Mouse (Mus musculus) kidney, adult 8-10 months (tissue): ENCODE results near the gene Gria1.

ENCODE experiments used
- DNase-seq, 2 experiments: peaks; one replicate each; pipeline ENCODE4 v3.0.0; 2022

Gria1 gene

GRCm38 (mm10) chr11:57070196-57070901 lies 59.2 kb downstream of the Gria1 start:
- no peak for DNase-seq

GRCm38 (mm10) chr11:57072171-57072570 lies 61.0 kb downstream of the Gria1 start:
- no peak for DNase-seq

- DNase-seq = no peak
Measured at GRCm38 (mm10) chr11:57079423-57079822, 68.2 kb downstream of the Gria1 start.

GRCm38 (mm10) chr11:57089527-57089926 lies 78.3 kb downstream of the Gria1 start:
- DNase-seq = no peak

- DNase-seq = no peak
Measured at GRCm38 (mm10) chr11:57090705-57091104, 79.5 kb downstream of the Gria1 start.

- DNase-seq = no peak
Measured at GRCm38 (mm10) chr11:57091276-57091914, 80.2 kb downstream of the Gria1 start.

GRCm38 (mm10) chr11:57100491-57100890 lies 89.3 kb downstream of the Gria1 start:
- DNase-seq = peak; percentile 4 to 44

GRCm38 (mm10) chr11:57103751-57104254 lies 92.6 kb downstream of the Gria1 start:
- DNase-seq = no peak

GRCm38 (mm10) chr11:57105683-57106082 lies 94.5 kb downstream of the Gria1 start:
- no peak for DNase-seq

GRCm38 (mm10) chr11:57112386-57112785 lies 101.2 kb downstream of the Gria1 start:
- peak in 1 of 2 experiments; percentile 9 for DNase-seq

GRCm38 (mm10) chr11:57114410-57114809 lies 103.2 kb downstream of the Gria1 start:
- no peak for DNase-seq

- DNase-seq = peak; percentile 71 to 75
Measured at GRCm38 (mm10) chr11:57127066-57127465, 115.9 kb downstream of the Gria1 start.

GRCm38 (mm10) chr11:57140162-57140780 lies 129.1 kb downstream of the Gria1 start:
- DNase-seq = no peak

GRCm38 (mm10) chr11:57143681-57144080 lies 132.5 kb downstream of the Gria1 start:
- DNase-seq = no peak

- no peak for DNase-seq
Measured at GRCm38 (mm10) chr11:57145192-57145591, 134.0 kb downstream of the Gria1 start.

- no peak for DNase-seq
Measured at GRCm38 (mm10) chr11:57145704-57146103, 134.5 kb downstream of the Gria1 start.

GRCm38 (mm10) chr11:57151674-57152073 lies 140.5 kb downstream of the Gria1 start:
- no peak for DNase-seq

- no peak for DNase-seq
Measured at GRCm38 (mm10) chr11:57154998-57155397, 143.8 kb downstream of the Gria1 start.

- DNase-seq = no peak
Measured at GRCm38 (mm10) chr11:57159412-57159811, 148.2 kb downstream of the Gria1 start.

GRCm38 (mm10) chr11:57160076-57160475 lies 148.9 kb downstream of the Gria1 start:
- no peak for DNase-seq

GRCm38 (mm10) chr11:57162931-57163330 lies 151.7 kb downstream of the Gria1 start:
- DNase-seq = no peak

- peak; percentile 7 to 15 for DNase-seq
Measured at GRCm38 (mm10) chr11:57170058-57170457, 158.9 kb downstream of the Gria1 start.

- DNase-seq = no peak
Measured at GRCm38 (mm10) chr11:57174165-57174564, 163.0 kb downstream of the Gria1 start.

GRCm38 (mm10) chr11:57176552-57176951 lies 165.4 kb downstream of the Gria1 start:
- no peak for DNase-seq
